Mouse (Mus musculus) frontal cortex, adult 2 months (tissue): ENCODE measurements around the gene Angptl6. TPM values are rescaled to one million over a fixed set of nuclear protein-coding genes. Genes with fewer than 3 reads are reported as not detected.
"Not testable (repeated sequence)": the region's sequence is repeated elsewhere in the genome, so short reads cannot be mapped to it uniquely, and the experiment has no call there.

Experiments
- DNase-seq, 2 experiments: peaks; one replicate each; pipeline ENCODE4 v3.0.0; 2022; ENCODE audit warnings: low spot score in 1 of 2; ENCODE audit errors: extremely low spot score in 1 of 2
- polyA plus RNA-seq: library from polyadenylated mRNA; depleted of rRNA; stranded (reverse); fragments of >200 nt; gene quantifications from 2 replicates; pipeline ENCODE4 v1.2.3, GENCODE M21; 2012; rRNA removed

The Angptl6 gene
- polyA plus RNA-seq, 1 experiment = 11.5 TPM

- DNase-seq = no peak
These were observed 37.3 kb downstream of the Angptl6 start for GRCm38 (mm10) chr9:20842211-20842610.

DNA sequence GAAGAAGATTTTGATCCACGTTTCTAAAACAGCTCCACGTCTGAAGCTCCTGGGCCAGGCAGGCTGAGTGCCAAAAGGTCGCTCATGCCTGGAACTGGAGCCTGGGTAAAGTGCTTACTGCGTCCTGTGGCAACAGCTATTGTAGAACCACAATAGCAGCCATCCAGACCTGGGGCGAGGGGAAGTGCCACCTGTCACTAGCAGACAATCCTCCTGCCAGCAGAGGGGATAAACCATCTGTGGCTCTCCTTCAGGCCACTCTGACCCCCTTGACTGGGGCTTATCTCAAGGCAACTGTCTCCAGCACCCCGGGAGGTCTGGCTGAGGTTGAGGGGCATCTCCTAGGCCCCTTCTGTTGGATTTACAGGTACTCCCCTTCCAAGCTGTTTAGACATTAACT lies 40.6 kb downstream of the Angptl6 start:
- no peak for DNase-seq

GRCm38 (mm10) chr9:20837184-20837947 lies 42.2 kb downstream of the Angptl6 start:
- no peak for DNase-seq

- DNase-seq = not testable (repeated sequence)
These were observed 44.0 kb downstream of the Angptl6 start for GRCm38 (mm10) chr9:20835431-20835954.

DNA sequence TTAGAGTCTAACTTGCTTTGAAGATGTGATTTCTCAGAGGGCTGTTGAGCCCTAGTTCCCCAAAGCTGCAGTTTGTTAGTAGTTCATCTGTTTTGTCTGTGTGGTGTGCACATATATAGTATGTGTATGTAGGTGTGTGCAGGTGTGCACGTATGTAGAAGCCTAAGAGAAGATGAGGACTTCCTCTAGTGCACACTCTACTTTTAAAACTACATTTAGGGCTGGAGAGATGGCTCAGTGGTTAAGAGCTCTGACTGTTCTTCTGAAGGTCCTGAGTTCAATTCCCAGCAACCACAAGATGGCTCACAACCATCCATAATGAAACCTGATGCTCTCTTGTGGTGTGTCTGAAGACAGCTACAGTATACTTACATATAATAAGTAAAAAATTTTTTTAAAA lies 44.6 kb downstream of the Angptl6 start:
- DNase-seq = no peak

DNA sequence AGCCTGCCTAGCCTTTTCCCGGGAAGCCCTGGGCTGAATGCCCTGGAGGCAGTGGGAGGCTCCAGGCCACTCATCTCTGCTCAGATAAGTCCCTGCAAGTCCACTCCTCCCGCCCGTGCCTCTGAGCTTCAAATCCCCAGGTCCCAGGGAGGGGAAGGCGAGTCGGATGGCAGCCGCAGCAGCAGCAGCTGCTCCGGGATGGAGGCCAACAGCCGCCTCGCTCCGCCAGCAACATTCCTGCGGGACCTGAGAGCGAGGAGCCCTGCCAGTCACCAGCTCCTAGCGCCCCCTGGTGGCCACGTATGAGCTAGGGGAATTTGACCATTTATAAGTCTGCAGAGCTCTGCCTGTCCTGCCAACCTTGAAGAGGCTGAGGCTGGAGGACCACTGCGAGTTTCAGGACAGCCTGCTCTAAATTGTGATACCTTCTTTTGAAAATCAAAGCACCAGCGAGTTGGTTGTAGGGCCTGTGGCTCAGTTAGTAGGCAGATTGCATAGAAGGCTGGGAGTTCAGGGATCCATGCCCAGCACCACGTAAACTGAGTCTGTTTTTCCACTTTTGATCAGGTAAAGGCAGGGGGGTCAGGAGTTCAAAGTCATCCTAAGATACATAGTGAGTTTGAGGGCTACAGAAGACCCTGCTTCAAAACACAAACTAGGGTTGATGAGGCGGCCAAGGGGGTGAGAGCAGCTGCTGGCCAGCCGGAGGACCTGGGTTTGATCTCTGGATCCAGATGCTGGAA lies 48.5 kb downstream of the Angptl6 start:
- DNase-seq = peak; percentile 82 to 99

- DNase-seq = no peak
These were observed 51.4 kb downstream of the Angptl6 start for GRCm38 (mm10) chr9:20828127-20828526.

DNA sequence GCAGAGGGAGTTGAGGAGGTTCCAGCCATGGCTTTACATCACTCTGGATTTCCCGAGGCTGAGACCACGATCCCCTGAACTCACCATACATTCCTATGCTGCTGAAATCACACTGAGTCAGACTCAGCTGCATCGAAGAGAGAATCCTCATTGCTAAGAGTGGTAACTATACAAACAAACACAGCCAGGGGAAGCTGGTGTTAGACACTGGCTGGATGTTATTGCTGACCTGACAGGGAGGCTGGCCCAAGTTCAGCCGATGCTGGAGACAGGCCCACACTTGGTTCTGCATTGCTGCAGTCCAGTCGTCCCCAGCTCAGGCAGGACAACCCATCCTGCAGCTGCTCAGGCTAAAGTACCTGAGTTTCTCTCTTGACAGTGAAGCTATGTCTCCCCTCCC lies 53.7 kb downstream of the Angptl6 start:
- DNase-seq = no peak

Other genes with a start within 250 kb of the Angptl6 start
- 497 and 499 TPM in 2 replicates for gene Ubl5, start 236.8 kb downstream of the Angptl6 start, polyA plus RNA-seq
- gene Fbxl12, start 235.0 kb downstream of the Angptl6 start, polyA plus RNA-seq = 29.3 and 29.9 TPM in 2 replicates
- gene Pin1, start 227.6 kb downstream of the Angptl6 start, polyA plus RNA-seq = 38.9 and 42.4 TPM in 2 replicates
- gene Olfm2, start 133.4 kb downstream of the Angptl6 start, polyA plus RNA-seq = 126 and 152 TPM in 2 replicates
- 1.7 and 2.5 TPM in 2 replicates for gene Col5a3, start 64.7 kb downstream of the Angptl6 start, polyA plus RNA-seq
- gene Rdh8, start 61.2 kb downstream of the Angptl6 start, polyA plus RNA-seq = not detected in 2 replicates
- 227 and 254 TPM in 2 replicates for gene A230050P20Rik, start 11.1 kb downstream of the Angptl6 start, polyA plus RNA-seq
- gene Ppan, start 8.4 kb upstream of the Angptl6 start, polyA plus RNA-seq = 48.3 and 49.1 TPM in 2 replicates
- gene Eif3g, start 18.9 kb upstream of the Angptl6 start, polyA plus RNA-seq = 115 and 117 TPM in 2 replicates
- gene Dnmt1, start 80.2 kb upstream of the Angptl6 start, polyA plus RNA-seq = 40.6 and 41.2 TPM in 2 replicates
- gene S1pr2, start 97.1 kb upstream of the Angptl6 start, polyA plus RNA-seq = 1.8 TPM in 2 replicates
- 114 and 131 TPM in 2 replicates for gene Mrpl4, start 123.0 kb upstream of the Angptl6 start, polyA plus RNA-seq
- 2.9 and 3.5 TPM in 2 replicates for gene Icam1, start 136.3 kb upstream of the Angptl6 start, polyA plus RNA-seq
- 3.3 TPM in 2 replicates for gene Icam4, start 149.6 kb upstream of the Angptl6 start, polyA plus RNA-seq
- gene Icam5, start 152.3 kb upstream of the Angptl6 start, polyA plus RNA-seq = 220 and 241 TPM in 2 replicates
- gene Zglp1, start 187.4 kb upstream of the Angptl6 start, polyA plus RNA-seq = not detected in 2 replicates
- 1.6 and 2.5 TPM in 2 replicates for gene Gm49373, start 193.4 kb upstream of the Angptl6 start, polyA plus RNA-seq
- 123 and 124 TPM in 2 replicates for gene Fdx1l, start 193.9 kb upstream of the Angptl6 start, polyA plus RNA-seq
- 1.4 and 1.7 TPM in 2 replicates for gene Gm38431, start 212.3 kb upstream of the Angptl6 start, polyA plus RNA-seq
- 27.9 and 28.2 TPM in 2 replicates for gene Raver1, start 212.3 kb upstream of the Angptl6 start, polyA plus RNA-seq